Mouse (Mus musculus) brain, embryonic 14.5 days (tissue): ENCODE measurements around the gene Asxl1.

ENCODE experiments used
- CTCF ChIP-seq: fragments of 200-500 bp; IDR thresholded peaks from 2 replicates; pipeline ENCODE4 v1.5.1; 2012; ENCODE audit warnings: inconsistent platforms, mild to moderate bottlenecking, moderate library complexity, borderline replicate concordance; ENCODE audit not compliant: insufficient read depth, insufficient read length; ENCODE audit errors: extremely low read depth
- POLR2A ChIP-seq: fragments of 200-500 bp; IDR thresholded peaks from 2 replicates; pipeline ENCODE4 v1.6.1; 2012; ENCODE audit warnings: mild to moderate bottlenecking, inconsistent platforms, borderline replicate concordance; ENCODE audit not compliant: poor library complexity, insufficient read depth, insufficient read length, severe bottlenecking; ENCODE audit errors: extremely low read depth

GRCm38 (mm10) chr2:153332981-153333380 lies 12.6 kb upstream of the Asxl1 start:
- no peak for TF ChIP-seq POLR2A
- no peak for TF ChIP-seq CTCF
